Mouse (Mus musculus) small intestine, adult 2 months (tissue): ENCODE measurements around the gene Rmnd1.

Experiments
- CTCF ChIP-seq: fragments of 200-500 bp; IDR thresholded peaks from 2 replicates; pipeline ENCODE4 v1.5.1; 2012; ENCODE audit warnings: low read depth, mild to moderate bottlenecking, control low read depth, inconsistent platforms, low read length, moderate library complexity, mixed read lengths; ENCODE audit not compliant: insufficient replicate concordance, insufficient read length; ENCODE audit errors: extremely low read depth
- POLR2A ChIP-seq: fragments of 200-500 bp; IDR thresholded peaks from 2 replicates; pipeline ENCODE4 v1.6.1; 2012; ENCODE audit warnings: low read depth, mild to moderate bottlenecking, control low read depth, inconsistent platforms, low read length, moderate library complexity

DNA sequence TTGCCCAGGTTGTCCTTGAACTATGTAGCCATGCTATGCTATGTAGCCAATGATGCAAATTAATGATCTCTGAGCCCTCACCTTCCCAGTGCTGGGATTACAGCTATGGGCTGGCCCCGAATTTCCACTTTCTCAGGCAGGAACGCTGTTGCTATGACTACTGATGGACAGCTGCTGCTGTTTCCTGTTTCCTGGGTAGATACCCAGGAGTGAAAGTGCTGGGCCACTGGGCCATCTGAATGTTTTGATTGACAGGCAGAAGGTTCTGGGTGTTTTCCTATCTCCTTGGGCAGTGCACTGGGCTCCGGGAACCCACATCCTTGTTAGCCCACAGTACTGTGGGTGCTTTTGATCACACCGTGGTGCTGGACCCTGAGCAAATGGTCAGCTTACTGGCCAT lies 24.2 kb upstream of the Rmnd1 start:
- TF ChIP-seq POLR2A (no peak), CTCF (no peak)
